Mouse (Mus musculus) left cerebral cortex, postnatal 14 days (tissue): ENCODE results near the gene Crxos. TPM values are rescaled to one million over a fixed set of nuclear protein-coding genes. Genes with fewer than 3 reads are reported as not detected.
A peak's percentile ranks its signal among the peaks of the same experiment; 100 is the strongest.

Experiments
- DNase-seq, 2 experiments: peaks; one replicate each; pipeline ENCODE4 v3.0.0; 2021 to 2022; ENCODE audit warnings: low spot score in 2 of 2, mixed read lengths in 1 of 2
- intact Hi-C: fragments of 180-260 bp; cut with DNase I; formaldehyde crosslinking; loops from one replicate; pipeline ENCODE4 v1.15.1; 2025
- total RNA-seq, 2 experiments: library from RNA; stranded (reverse); gene quantifications; 2 replicates each; pipeline ENCODE4 v1.2.3; 2021

Crxos gene
- total RNA-seq, 2 experiments from 2014 or later: not detected

- no peak for DNase-seq
- intact Hi-C loops: no loop called here
Observed at GRCm38 (mm10) chr7:15919947-15920346, 37.5 kb downstream of the Crxos start.

GRCm38 (mm10) chr7:15920645-15921190 is 38.3 kb downstream of the Crxos start:
- peak; percentile 44 to 61 for DNase-seq
- intact Hi-C loops: no loop called here

- DNase-seq: no peak
- intact Hi-C loops: no loop called here
Observed at GRCm38 (mm10) chr7:15921796-15922195, 39.4 kb downstream of the Crxos start.

- DNase-seq: peak; percentile 92 to 96
- intact Hi-C loops: no loop called here
Observed at GRCm38 (mm10) chr7:15922220-15922773, 39.9 kb downstream of the Crxos start, which contains the start of gene Selenow. Gene Selenow (minus strand): TSS chr7:15922402.

GRCm38 (mm10) chr7:15929910-15930309 is 47.5 kb downstream of the Crxos start:
- intact Hi-C loops: no loop called here
- DNase-seq: no peak

GRCm38 (mm10) chr7:15930543-15930942 is 48.1 kb downstream of the Crxos start:
- intact Hi-C loops: no loop called here

GRCm38 (mm10) chr7:15931635-15932034 is 49.2 kb downstream of the Crxos start:
- intact Hi-C loops: no loop called here
- DNase-seq: no peak

More at GRCm38 (mm10) chr7:15930543-15930942, 48.1 kb downstream of the Crxos start:
- no peak for DNase-seq

GRCm38 (mm10) chr7:15933437-15934359 is 51.3 kb downstream of the Crxos start:
- peak; percentile 61 to 75 for DNase-seq
- intact Hi-C loops: no loop called here

- intact Hi-C loops: no loop called here
Observed at GRCm38 (mm10) chr7:15937491-15937890, 55.1 kb downstream of the Crxos start.

GRCm38 (mm10) chr7:15938621-15939020 is 56.2 kb downstream of the Crxos start:
- intact Hi-C loops: no loop called here
- no peak for DNase-seq

More at GRCm38 (mm10) chr7:15937491-15937890, 55.1 kb downstream of the Crxos start:
- no peak for DNase-seq

GRCm38 (mm10) chr7:15944311-15944710 is 61.9 kb downstream of the Crxos start:
- intact Hi-C loops: no loop called here
- no peak for DNase-seq

GRCm38 (mm10) chr7:15945211-15945610 is 62.8 kb downstream of the Crxos start:
- intact Hi-C loops: no loop called here
- no peak for DNase-seq

GRCm38 (mm10) chr7:15945721-15946536 is 63.5 kb downstream of the Crxos start, which contains the start of gene Nop53:
Gene Nop53 (minus strand): TSS chr7:15946074.
- DNase-seq: peak; percentile 93 to 97
- intact Hi-C loops: no loop called here

GRCm38 (mm10) chr7:15947653-15948260 is 65.3 kb downstream of the Crxos start:
- intact Hi-C loops: no loop called here
- no peak for DNase-seq

- peak; percentile 60 for DNase-seq
- intact Hi-C loops: no loop called here
Observed at GRCm38 (mm10) chr7:15948381-15948941, 66.0 kb downstream of the Crxos start.

GRCm38 (mm10) chr7:15949216-15949790 is 66.9 kb downstream of the Crxos start:
- intact Hi-C loops: no loop called here
- no peak for DNase-seq

GRCm38 (mm10) chr7:15950008-15950407 is 67.6 kb downstream of the Crxos start:
- no peak for DNase-seq
- intact Hi-C loops: no loop called here

GRCm38 (mm10) chr7:15952416-15952815 is 70.0 kb downstream of the Crxos start:
- DNase-seq: no peak
- intact Hi-C loops: no loop called here
